Mouse (Mus musculus) bone marrow macrophage, adult 2 months (primary cell): ENCODE measurements around the gene Rbpjl.

ENCODE experiments used
- CTCF ChIP-seq: IDR thresholded peaks from 2 replicates; pipeline ENCODE4 v1.5.1; 2012; ENCODE audit warnings: low read depth, mild to moderate bottlenecking, low read length, moderate library complexity
- POLR2A ChIP-seq: IDR thresholded peaks from 2 replicates; pipeline ENCODE4 v1.6.1; 2012; ENCODE audit warnings: mild to moderate bottlenecking, low read depth, low read length, borderline replicate concordance

DNA sequence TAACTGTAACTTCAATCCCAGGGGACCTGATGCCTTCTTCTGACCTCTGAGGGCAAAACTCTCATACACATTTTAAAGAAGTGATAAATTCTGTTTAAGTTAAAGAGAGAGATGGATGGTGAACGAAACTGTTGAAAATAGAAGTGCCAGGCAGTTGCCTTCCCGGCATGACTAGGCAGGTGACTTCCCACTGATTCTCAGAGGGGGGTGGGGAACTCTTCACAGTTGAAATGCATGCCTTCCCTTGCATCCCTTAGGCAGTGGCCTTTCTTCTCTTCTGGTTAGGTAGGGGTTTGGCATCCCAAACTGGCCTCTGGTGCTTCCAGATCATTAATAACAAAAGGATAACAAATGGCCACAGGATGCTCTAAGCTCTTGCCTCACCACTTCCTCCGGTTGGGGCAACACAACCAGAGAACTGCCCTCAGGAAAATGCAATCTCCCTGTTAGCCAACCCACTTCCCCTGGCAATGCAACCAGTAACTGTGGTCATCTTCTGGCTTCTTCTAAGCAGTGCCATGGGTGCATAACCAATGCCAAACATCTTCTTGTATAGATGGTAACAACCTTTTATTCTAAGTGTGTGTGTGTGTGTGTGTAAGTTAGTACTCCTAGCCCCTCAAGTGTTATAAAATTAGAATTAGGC is 30.4 kb upstream of the Rbpjl start:
- TF ChIP-seq CTCF (no peak), POLR2A (no peak)
